Mouse (Mus musculus) urinary bladder, postnatal 14 days (tissue): ENCODE results near the gene Psmb6.

Source experiments
- DNase-seq: peaks from one replicate; pipeline ENCODE4 v3.0.0; 2021; ENCODE audit warnings: low spot score

Psmb6 gene

GRCm38 (mm10) chr11:70571641-70572040 lies 46.5 kb downstream of the Psmb6 start:
- no peak for DNase-seq

GRCm38 (mm10) chr11:70572348-70572902 lies 47.3 kb downstream of the Psmb6 start:
- no peak for DNase-seq

GRCm38 (mm10) chr11:70573872-70574271 lies 48.7 kb downstream of the Psmb6 start:
- DNase-seq, result no peak

GRCm38 (mm10) chr11:70577201-70577600 lies 52.0 kb downstream of the Psmb6 start:
- DNase-seq, result peak; percentile 50
